Mouse (Mus musculus) heart, adult 2 months (tissue): ENCODE data around the gene Tap2.

Experiments used
- CTCF ChIP-seq: fragments of 200-600 bp; IDR thresholded peaks from 2 replicates; pipeline ENCODE4 v1.8.1; 2022; ENCODE audit warnings: antibody characterized with exemption, mild to moderate bottlenecking, moderate library complexity
- EP300 ChIP-seq: fragments of 200-500 bp; IDR thresholded peaks from 2 replicates; pipeline ENCODE4 v1.6.1; 2011; ENCODE audit warnings: low read depth, low read length, control low read depth; ENCODE audit not compliant: insufficient read depth

- TF ChIP-seq EP300 (no peak), CTCF (no peak)
Observed at GRCm38 (mm10) chr17:34248764-34249163, 45.4 kb downstream of the Tap2 start.
